Mouse (Mus musculus): Measurements from ENCODE around the gene Mphosph9.
"Not testable (repeated sequence)": the region's sequence is repeated elsewhere in the genome, so short reads cannot be mapped to it uniquely, and the experiment has no call there.

The Mphosph9 gene

GRCm38 (mm10) chr5:124342897-124343296 is 15.1 kb upstream of the Mphosph9 start:
- in situ Hi-C loops (cut with MseI, MboI) = no loop called here

- in situ Hi-C loops (cut with MseI, MboI) = not testable (repeated sequence)
Measured at GRCm38 (mm10) chr5:124341753-124342339, 14.1 kb upstream of the Mphosph9 start.

GRCm38 (mm10) chr5:124338791-124339190 is 11.0 kb upstream of the Mphosph9 start:
- in situ Hi-C loops (cut with MseI, MboI) = no loop called here

- in situ Hi-C loops (cut with MseI, MboI) = no loop called here
Measured at GRCm38 (mm10) chr5:124337909-124338308, 10.1 kb upstream of the Mphosph9 start.

- in situ Hi-C loops (cut with MseI, MboI) = no loop called here
Measured at GRCm38 (mm10) chr5:124337103-124337502, 9.3 kb upstream of the Mphosph9 start.

- in situ Hi-C loops (cut with MseI, MboI) = no loop called here
Measured at GRCm38 (mm10) chr5:124334392-124334791, 6.6 kb upstream of the Mphosph9 start.

GRCm38 (mm10) chr5:124330086-124330485 is 2.3 kb upstream of the Mphosph9 start:
- in situ Hi-C loops (cut with MseI, MboI) = no loop called here

GRCm38 (mm10) chr5:124326829-124327228 is 943 bp downstream of the Mphosph9 start:
- in situ Hi-C loops (cut with MseI, MboI) = no loop called here

- in situ Hi-C loops (cut with MseI, MboI) = no loop called here
Measured at GRCm38 (mm10) chr5:124317648-124318047, 10.1 kb downstream of the Mphosph9 start.

- in situ Hi-C loops (cut with MseI, MboI) = no loop called here
Measured at GRCm38 (mm10) chr5:124315941-124316340, 11.8 kb downstream of the Mphosph9 start.

GRCm38 (mm10) chr5:124315498-124315897 is 12.3 kb downstream of the Mphosph9 start:
- in situ Hi-C loops (cut with MseI, MboI) = no loop called here

- in situ Hi-C loops (cut with MseI, MboI) = no loop called here
Measured at GRCm38 (mm10) chr5:124310091-124310490, 17.7 kb downstream of the Mphosph9 start.

GRCm38 (mm10) chr5:124309155-124309554 is 18.6 kb downstream of the Mphosph9 start:
- in situ Hi-C loops (cut with MseI, MboI) = no loop called here

- in situ Hi-C loops (cut with MseI, MboI) = not testable (repeated sequence)
Measured at GRCm38 (mm10) chr5:124302853-124303252, 24.9 kb downstream of the Mphosph9 start.

GRCm38 (mm10) chr5:124300132-124300531 is 27.6 kb downstream of the Mphosph9 start:
- in situ Hi-C loops (cut with MseI, MboI) = no loop called here

GRCm38 (mm10) chr5:124299307-124299706 is 28.5 kb downstream of the Mphosph9 start:
- in situ Hi-C loops (cut with MseI, MboI) = loop anchor here (10.0 kb wide), 2 partner anchors 135 to 145 kb away; no protein-coding TSS in a partner anchor

- in situ Hi-C loops (cut with MseI, MboI) = loop anchor here (10.0 kb wide), 2 partner anchors 132 to 142 kb away; no protein-coding TSS in a partner anchor
Measured at GRCm38 (mm10) chr5:124296475-124296874, 31.3 kb downstream of the Mphosph9 start.

GRCm38 (mm10) chr5:124293967-124294366 is 33.8 kb downstream of the Mphosph9 start:
- in situ Hi-C loops (cut with MseI, MboI) = loop anchor here (10.0 kb wide), 2 partner anchors 129 to 139 kb away; no protein-coding TSS in a partner anchor

- in situ Hi-C loops (cut with MseI, MboI) = loop anchor here (10.0 kb wide), 2 partner anchors 125 to 135 kb away; no protein-coding TSS in a partner anchor
Measured at GRCm38 (mm10) chr5:124290216-124290615, 37.6 kb downstream of the Mphosph9 start.

- in situ Hi-C loops (cut with MseI, MboI) = no loop called here
Measured at GRCm38 (mm10) chr5:124287616-124288247, 40.0 kb downstream of the Mphosph9 start.

- in situ Hi-C loops (cut with MseI, MboI) = no loop called here
Measured at GRCm38 (mm10) chr5:124284330-124284729, 43.4 kb downstream of the Mphosph9 start.

- in situ Hi-C loops (cut with MseI, MboI) = no loop called here
Measured at GRCm38 (mm10) chr5:124282854-124283253, 44.9 kb downstream of the Mphosph9 start.

GRCm38 (mm10) chr5:124270226-124270625 is 57.5 kb downstream of the Mphosph9 start:
- in situ Hi-C loops (cut with MseI, MboI) = no loop called here

Measured in mouse trophoblast stem cell (cell line).